Mouse (Mus musculus) right cerebral cortex, postnatal 10 days (tissue): ENCODE results near the gene Gabrg1.

Experiments used
- DNase-seq, 2 experiments: peaks; one replicate each; pipeline ENCODE4 v3.0.0; 2021; ENCODE audit warnings: low spot score in 2 of 2

Gabrg1 gene

DNA sequence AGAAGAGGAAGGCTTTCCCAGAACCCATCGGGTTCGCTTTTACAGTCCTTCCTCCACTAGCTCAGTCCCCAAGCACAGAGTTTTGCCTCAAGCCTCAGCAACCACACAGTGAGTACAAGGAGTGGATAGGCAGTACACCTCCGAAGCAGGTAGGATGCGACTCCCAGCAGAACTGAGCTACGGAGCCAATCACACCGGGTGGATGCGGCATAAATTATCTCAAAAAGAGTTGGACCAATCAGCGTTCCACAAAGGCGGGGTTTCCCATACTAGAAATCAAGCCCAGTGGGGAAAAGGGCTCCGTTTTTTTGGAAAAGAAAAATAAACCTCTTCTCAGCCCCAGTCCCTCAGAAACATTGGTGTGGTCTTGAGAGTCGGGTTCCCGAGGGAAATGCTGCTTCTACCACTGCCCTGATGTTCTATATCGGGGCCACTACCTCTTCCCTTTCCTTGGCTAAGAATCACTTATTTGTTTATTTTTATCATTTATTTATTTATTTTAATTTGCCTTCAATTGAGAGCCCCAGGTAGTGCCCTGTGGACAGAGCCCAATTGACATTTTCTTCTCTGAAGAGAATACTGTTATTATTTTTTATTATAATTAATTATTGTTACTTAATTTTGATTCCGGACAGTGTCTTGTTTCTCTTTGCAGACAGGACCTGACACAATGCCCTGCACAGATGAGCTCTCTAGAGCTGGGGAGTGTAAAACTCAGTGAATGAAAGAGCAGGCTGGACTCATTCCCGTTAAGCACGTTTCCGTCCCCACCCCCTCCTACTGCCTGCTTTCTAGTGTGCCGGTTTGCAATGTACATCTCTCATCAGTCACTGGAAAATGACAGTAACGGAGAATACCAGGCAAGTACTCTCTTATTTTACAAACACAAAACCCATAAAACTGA is at the start of gene Gabrg1:
Gabrg1 (minus strand) TSS at position 426 of the 904 bp plus-strand sequence.
- peak; percentile 86 to 91 for DNase-seq

DNA sequence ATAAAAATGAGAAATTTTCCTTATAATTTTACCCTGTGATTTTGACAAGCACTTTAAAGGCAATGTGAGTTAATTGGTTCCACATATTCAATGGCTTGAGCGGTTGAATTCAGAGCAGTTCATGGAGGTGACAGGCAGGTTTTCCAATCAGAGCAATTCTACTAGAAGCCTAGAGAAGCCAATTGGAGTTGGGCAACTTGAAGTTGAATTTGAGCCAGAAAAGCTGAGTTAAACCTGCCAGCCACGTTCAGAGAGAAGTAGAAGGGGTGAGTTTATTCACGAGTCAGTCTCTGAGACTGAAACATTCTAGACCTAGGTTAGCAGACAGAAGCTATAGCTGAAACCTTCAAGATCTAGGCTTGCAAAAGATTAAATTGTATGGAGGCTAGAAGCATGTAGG is 41.6 kb upstream of the Gabrg1 start:
- DNase-seq, result no peak

DNA sequence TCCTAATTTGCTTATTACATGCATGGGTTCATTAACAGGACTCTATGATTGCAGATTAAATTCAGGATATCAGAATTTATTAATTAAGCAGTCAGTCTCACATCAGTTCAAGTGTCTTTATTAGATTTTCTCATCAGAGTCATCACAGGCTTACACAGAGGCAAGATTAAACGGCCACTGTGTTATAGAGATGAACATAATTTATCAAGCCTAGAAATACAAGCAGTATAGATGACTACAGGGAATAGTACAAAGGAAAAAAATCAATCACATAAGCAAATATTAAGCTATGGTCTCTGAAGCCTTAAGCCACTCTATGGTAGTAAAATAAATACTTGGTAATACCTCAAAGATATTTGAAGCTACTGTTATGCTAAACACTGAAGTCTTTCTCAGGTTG is 27.7 kb upstream of the Gabrg1 start:
- DNase-seq, result no peak

GRCm38 (mm10) chr5:70843096-70843734 is 798 bp upstream of the Gabrg1 start:
- peak; percentile 88 to 92 for DNase-seq

DNA sequence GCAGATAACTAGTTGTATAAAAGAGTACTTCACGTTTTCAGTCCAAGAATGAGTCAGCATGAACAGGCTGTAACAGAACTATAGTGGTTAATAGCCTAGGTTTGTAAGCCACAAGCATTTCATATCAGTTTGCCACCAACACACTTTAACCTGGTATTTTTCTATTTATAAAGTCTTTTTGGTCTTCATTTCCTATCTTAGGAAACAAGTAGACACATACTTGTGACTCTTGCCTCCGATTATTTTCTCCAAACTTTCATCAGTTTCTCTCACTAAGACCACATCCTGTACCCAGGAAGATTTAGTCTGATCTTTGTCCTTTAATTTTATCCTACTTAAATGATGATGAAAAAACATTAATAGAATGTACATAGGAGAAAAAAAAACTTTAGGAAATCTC is 23.7 kb downstream of the Gabrg1 start:
- DNase-seq, result no peak

- DNase-seq, result no peak
Measured at GRCm38 (mm10) chr5:70736156-70736555, 106.3 kb downstream of the Gabrg1 start.

- no peak for DNase-seq
Measured at GRCm38 (mm10) chr5:70704361-70704760, 138.1 kb downstream of the Gabrg1 start.
